Comparison of ENCODE assay signal across 24 mouse cellular contexts in the genomic region with DNA sequence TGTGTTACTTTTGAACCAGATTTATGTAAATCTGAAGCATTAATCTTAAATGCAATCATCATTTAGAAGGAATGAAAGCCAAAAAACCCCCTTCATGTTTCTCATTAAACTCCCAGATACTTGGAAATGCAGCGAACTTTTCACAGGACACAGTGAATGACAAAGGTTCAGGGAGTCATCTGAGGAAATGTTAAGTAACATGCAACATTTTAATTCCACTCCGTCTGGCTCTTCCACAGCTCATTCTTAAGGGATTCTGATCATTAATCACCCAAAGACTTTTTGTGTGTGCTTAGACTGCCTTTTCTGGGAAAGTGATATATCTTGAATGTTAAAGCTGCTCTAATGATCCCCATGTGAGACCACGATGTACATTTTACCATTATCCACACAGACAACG. TPM values are rescaled to one million over a fixed set of nuclear protein-coding genes. Genes with fewer than 3 reads are reported as not detected.
DNase-seq lines count a peak whose midpoint lies in the region; ATAC-seq and TF ChIP-seq lines count a peak whose summit lies in the region.
"Had no signal": no experiment of that assay in that cellular context is flagged by ENCODE, and none has a peak within 500 bp of the region (broad histone marks: within the 10 kb centered on the region; RNA-seq: fewer than 3 reads in every experiment).

No protein-coding gene starts in this region.

- TF ChIP-seq EP300 in lung, postnatal 0 days (IDR thresholded peaks at IDR 0.05), result peak; percentile 70

- peak; percentile 10 for DNase-seq in embryonic facial prominence, embryonic 14.5 days (ENCODE audit: low spot score)
- DNase-seq in embryonic facial prominence, embryonic 10.5 days (ENCODE audit: low spot score), result no peak
- DNase-seq in lung, postnatal 14 days, result no peak
- DNase-seq in lung, postnatal 0 days (ENCODE audit: low spot score), result peak; percentile 80
- no peak for DNase-seq in lung, adult 18-20 months
- DNase-seq: adrenal gland, adult 8-10 months; adrenal gland, postnatal 14 days; adrenal gland, postnatal 36 days; B cell, adult 2 months; cerebellum, adult 11-12 months; cerebellum, adult 2 months; cerebellum, adult 9-10 months; cerebellum, postnatal 10 days; cerebellum, postnatal 25 days; forebrain, postnatal 0 days had no signal

- no peak overlapping the region for H3K4me2 ChIP-seq in embryonic facial prominence, embryonic 14.5 days (ENCODE audit: low read depth, low read length)
- no peak overlapping the region for H3K4me2 ChIP-seq in lung, embryonic 15.5 days
- H3K4me2 ChIP-seq in lung, postnatal 0 days (replicated peaks; ENCODE audit: low read depth, low read length), result no peak overlapping the region
- H3K4me2 ChIP-seq: embryonic facial prominence, embryonic 13.5 days; forebrain, embryonic 13.5 days; forebrain, embryonic 15.5 days had no signal

- no peaks in the 10 kb centered on the region for H3K36me3 ChIP-seq in embryonic facial prominence, embryonic 14.5 days (ENCODE audit: control insufficient read depth, insufficient read depth, low read length)
- no peaks in the 10 kb centered on the region for H3K36me3 ChIP-seq in embryonic facial prominence, embryonic 10.5 days (replicated peaks)
- no peaks in the 10 kb centered on the region for H3K36me3 ChIP-seq in lung, embryonic 15.5 days
- H3K36me3 ChIP-seq in lung, postnatal 0 days (ENCODE audit: insufficient read depth, low read length), result no peaks in the 10 kb centered on the region
- H3K36me3 ChIP-seq: embryonic facial prominence, embryonic 13.5 days; forebrain, embryonic 15.5 days; G1E had no signal

- no peak overlapping the region for H3K9ac ChIP-seq in embryonic facial prominence, embryonic 14.5 days (ENCODE audit: low read depth, low read length)
- H3K9ac ChIP-seq in lung, embryonic 15.5 days, result no peak overlapping the region
- no peak overlapping the region for H3K9ac ChIP-seq in lung, postnatal 0 days (replicated peaks; ENCODE audit: low read depth)
- H3K9ac ChIP-seq: embryonic facial prominence, embryonic 13.5 days; forebrain, embryonic 13.5 days; forebrain, embryonic 15.5 days; forebrain, postnatal 0 days had no signal

- no peaks in the 10 kb centered on the region for H3K9me3 ChIP-seq in embryonic facial prominence, embryonic 14.5 days (ENCODE audit: control insufficient read depth, low read length)
- no peaks in the 10 kb centered on the region for H3K9me3 ChIP-seq in embryonic facial prominence, embryonic 10.5 days
- no peaks in the 10 kb centered on the region for H3K9me3 ChIP-seq in lung, embryonic 15.5 days
- H3K9me3 ChIP-seq in lung, postnatal 0 days (ENCODE audit: low read length), result no peaks in the 10 kb centered on the region
- H3K9me3 ChIP-seq: embryonic facial prominence, embryonic 13.5 days; forebrain, embryonic 13.5 days; forebrain, embryonic 15.5 days; G1E had no signal

- 63% methylated on average over 4 of the region's 4 CpGs for WGBS in embryonic facial prominence, embryonic 14.5 days
- WGBS in embryonic facial prominence, embryonic 10.5 days, result 74% methylated on average over 4 of the region's 4 CpGs
- 39% methylated on average over 4 of the region's 4 CpGs for WGBS in lung, embryonic 15.5 days
- WGBS in lung, postnatal 0 days, result 54% methylated on average over 4 of the region's 4 CpGs

- H3K4me1 ChIP-seq in embryonic facial prominence, embryonic 14.5 days (ENCODE audit: control insufficient read depth, insufficient read depth, low read length), result no peaks in the 10 kb centered on the region
- no peaks in the 10 kb centered on the region for H3K4me1 ChIP-seq in embryonic facial prominence, embryonic 10.5 days
- H3K4me1 ChIP-seq in lung, embryonic 15.5 days, result 0 out of 2 replicates have a peak, but pooled peaks cover 4% of the 10 kb centered on the region
- H3K4me1 ChIP-seq in lung, postnatal 0 days (ENCODE audit: insufficient read depth, low read depth, low read length), result no peaks in the 10 kb centered on the region
- H3K4me1 ChIP-seq: embryonic facial prominence, embryonic 13.5 days; forebrain, embryonic 13.5 days; forebrain, embryonic 15.5 days had no signal

- no peaks in the 10 kb centered on the region for H3K27me3 ChIP-seq in embryonic facial prominence, embryonic 14.5 days (replicated peaks; ENCODE audit: control insufficient read depth, insufficient read depth, low read length)
- H3K27me3 ChIP-seq in embryonic facial prominence, embryonic 10.5 days (replicated peaks; ENCODE audit: low read depth, poor library complexity, severe bottlenecking), result no peaks in the 10 kb centered on the region
- no peaks in the 10 kb centered on the region for H3K27me3 ChIP-seq in lung, embryonic 15.5 days
- no peaks in the 10 kb centered on the region for H3K27me3 ChIP-seq in lung, postnatal 0 days (replicated peaks; ENCODE audit: insufficient read depth, low read length)
- H3K27me3 ChIP-seq: CH12.LX; embryonic facial prominence, embryonic 13.5 days; forebrain, embryonic 13.5 days; forebrain, embryonic 15.5 days had no signal

- TF ChIP-seq CTCF in lung, postnatal 0 days (IDR thresholded peaks at IDR 0.05), result no peak

- no peak overlapping the region for H3K27ac ChIP-seq in embryonic facial prominence, embryonic 14.5 days (replicated peaks; ENCODE audit: low read depth, low read length)
- H3K27ac ChIP-seq in embryonic facial prominence, embryonic 10.5 days (replicated peaks), result no peak overlapping the region
- peak overlapping the region; percentile 59; the same call in 1 of the 2 replicates for H3K27ac ChIP-seq in lung, embryonic 15.5 days
- H3K27ac ChIP-seq in lung, postnatal 0 days (ENCODE audit: low read length), result peak overlapping the region; percentile 44
- H3K27ac ChIP-seq: embryonic facial prominence, embryonic 13.5 days; forebrain, embryonic 13.5 days; forebrain, embryonic 15.5 days had no signal

- no peak for ATAC-seq in embryonic facial prominence, embryonic 14.5 days (ENCODE audit: low read depth)
- no peak for ATAC-seq in lung, embryonic 15.5 days (ENCODE audit: borderline replicate concordance, extremely low read depth, low FRiP score, low TSS enrichment)
- peak; percentile 80 for ATAC-seq in lung, postnatal 0 days
- ATAC-seq: activated CD4-positive, CD25-positive, alpha-beta regulatory T cell, adult 4 months; CD4-positive, CD25-positive, alpha-beta regulatory T cell, adult 4 months; forebrain, embryonic 13.5 days; forebrain, embryonic 15.5 days; forebrain, postnatal 0 days; Patski had no signal

- H3K4me3 ChIP-seq in embryonic facial prominence, embryonic 14.5 days (ENCODE audit: low read depth, low read length), result no peak overlapping the region
- H3K4me3 ChIP-seq in embryonic facial prominence, embryonic 10.5 days, result no peak overlapping the region
- H3K4me3 ChIP-seq in lung, embryonic 15.5 days, result no peak overlapping the region
- no peak overlapping the region for H3K4me3 ChIP-seq in lung, postnatal 0 days (ENCODE audit: low read depth, low read length)
- H3K4me3 ChIP-seq: embryonic facial prominence, embryonic 13.5 days; forebrain, embryonic 13.5 days; forebrain, embryonic 15.5 days had no signal

RNA-seq across cellular contexts. Expression of a gene that starts 7.2 kb away (rescaled TPM):
- polyA plus RNA-seq in embryonic facial prominence, embryonic 14.5 days (2014; fragmentation: Nextera tagmentation; extraction: Ambion mirVana), result 23.2 and 24.2 TPM in 2 replicates
- polyA plus RNA-seq in embryonic facial prominence, embryonic 10.5 days (2016; fragmentation: Nextera tagmentation; extraction: Ambion mirVana), result 25.8 and 27.3 TPM in 2 replicates
- polyA plus RNA-seq in lung, embryonic 15.5 days (2015; fragmentation: Nextera tagmentation; extraction: Ambion mirVana), result 23.4 and 25.3 TPM in 2 replicates
- 12.8 and 15.4 TPM in 2 replicates for polyA plus RNA-seq in lung, postnatal 0 days (2015; fragmentation: Nextera tagmentation; extraction: Ambion mirVana)

Comparison
In these comparisons a context has a peak if more than half of its experiments do, and no peak if none do; other contexts are left out.
1. DNase-seq: peak in embryonic facial prominence, embryonic 14.5 days (single experiment) and lung, postnatal 0 days (single experiment); none in embryonic facial prominence, embryonic 10.5 days (single experiment), lung, postnatal 14 days (single experiment) and lung, adult 18-20 months (0 of 2).
2. H3K27ac ChIP-seq: peak in lung, embryonic 15.5 days (single experiment) and lung, postnatal 0 days (single experiment); none in embryonic facial prominence, embryonic 14.5 days (single experiment) and embryonic facial prominence, embryonic 10.5 days (single experiment).